ENCODE assay signal across 23 mouse cellular contexts in genomic region chr5:119798713-119799418, GRCm38 (mm10). TPM values are rescaled to one million over a fixed set of nuclear protein-coding genes. Genes with fewer than 3 reads are reported as not detected.
DNase-seq lines count a peak whose midpoint lies in the region; ATAC-seq lines count a peak whose summit lies in the region.
"Had no signal": no experiment of that assay in that cellular context is flagged by ENCODE, and none has a peak within 500 bp of the region (broad histone marks: within the 10 kb centered on the region; RNA-seq: fewer than 3 reads in every experiment).

No protein-coding gene starts in this region.

- ATAC-seq in heart, embryonic 16.5 days (replicated peaks; ENCODE audit: extremely low read depth, insufficient read depth, low FRiP score): no peak
- no peak for ATAC-seq in limb, embryonic 15.5 days (ENCODE audit: insufficient number of reproducible peaks, low FRiP score, low TSS enrichment, low read depth)
- ATAC-seq: activated CD4-positive, CD25-positive, alpha-beta regulatory T cell, adult 4 months; hindbrain, postnatal 0 days; intestine, postnatal 0 days had no signal

- H3K9me3 ChIP-seq in heart, embryonic 16.5 days (replicated peaks; ENCODE audit: control insufficient read depth, low read length): no peaks in the 10 kb centered on the region
- H3K9me3 ChIP-seq in limb, embryonic 15.5 days: no peaks in the 10 kb centered on the region
- H3K9me3 ChIP-seq: forebrain, embryonic 10.5 days; kidney, embryonic 15.5 days had no signal

- peak overlapping the region; percentile 42; the same call in 1 of the 2 replicates for H3K9ac ChIP-seq in heart, embryonic 16.5 days (ENCODE audit: low read length)
- H3K9ac ChIP-seq in limb, embryonic 15.5 days: no peak overlapping the region
- H3K9ac ChIP-seq: kidney, embryonic 15.5 days had no signal

- H3K4me3 ChIP-seq in heart, embryonic 16.5 days (ENCODE audit: low read length): peak overlapping the region; percentile 5; the same call in 1 of the 2 replicates
- H3K4me3 ChIP-seq in limb, embryonic 15.5 days: no peak overlapping the region
- H3K4me3 ChIP-seq: forebrain, embryonic 10.5 days; kidney, embryonic 15.5 days had no signal

- peak; percentile 58 for DNase-seq in heart, adult 11 months
- DNase-seq in heart, postnatal 10 days: no peak
- DNase-seq in heart, adult 18-20 months: no peak
- DNase-seq in lung, postnatal 10 days: peak; percentile 53
- no peak for DNase-seq in lung, postnatal 25 days (ENCODE audit: low spot score)
- no peak for DNase-seq in left cerebral cortex, adult 9 months (ENCODE audit: low spot score in 2 of 2)
- DNase-seq: adrenal gland, postnatal 10 days; cerebellum, adult 9-10 months; kidney, postnatal 4 days; right cerebral cortex, postnatal 4 days; thymus, adult 2 months had no signal

- intact Hi-C loops in heart, postnatal 10 days (cut with DNase I): no loop called here

- peak overlapping the region; percentile 33; the same call in 1 of the 2 replicates for H3K4me2 ChIP-seq in heart, embryonic 16.5 days (ENCODE audit: low read depth, low read length)
- no peak overlapping the region for H3K4me2 ChIP-seq in limb, embryonic 15.5 days
- H3K4me2 ChIP-seq: kidney, embryonic 15.5 days; liver, embryonic 11.5 days had no signal

- H3K27me3 ChIP-seq in heart, embryonic 16.5 days (ENCODE audit: control insufficient read depth, insufficient read depth, low read length): peaks cover 77% of the 10 kb centered on the region
- H3K27me3 ChIP-seq in limb, embryonic 15.5 days: peaks cover 99% of the 10 kb centered on the region

- 31% methylated on average over 5 of the region's 5 CpGs for WGBS in heart, embryonic 16.5 days
- WGBS in limb, embryonic 15.5 days: 11% methylated on average over 5 of the region's 5 CpGs

- H3K27ac ChIP-seq in heart, embryonic 16.5 days (ENCODE audit: low read length): peak overlapping the region; percentile 67
- H3K27ac ChIP-seq in limb, embryonic 15.5 days: peak overlapping the region; percentile 44
- H3K27ac ChIP-seq: forebrain, embryonic 10.5 days; hindbrain, postnatal 0 days; kidney, embryonic 15.5 days had no signal

- no peaks in the 10 kb centered on the region for H3K4me1 ChIP-seq in heart, embryonic 16.5 days (ENCODE audit: control insufficient read depth, insufficient read depth, low read length)
- H3K4me1 ChIP-seq in limb, embryonic 15.5 days: peaks cover 28% of the 10 kb centered on the region

- H3K36me3 ChIP-seq in heart, embryonic 16.5 days (ENCODE audit: control insufficient read depth, insufficient read depth): no peaks in the 10 kb centered on the region
- no peaks in the 10 kb centered on the region for H3K36me3 ChIP-seq in limb, embryonic 15.5 days
- H3K36me3 ChIP-seq: forebrain, embryonic 10.5 days; G1E; kidney, embryonic 15.5 days had no signal

RNA-seq across cellular contexts. Expression of gene Tbx5, which starts 33.6 kb away (rescaled TPM):
- total RNA-seq in heart, postnatal 10 days (2021): 10 to 100 TPM; 28.0 to 32.2 TPM
- 30.5 and 36.3 TPM in 2 replicates for polyA plus RNA-seq in heart, embryonic 16.5 days (2015; fragmentation: Nextera tagmentation; extraction: Ambion mirVana)
- 10 to 100 TPM; 18.5 to 25.8 TPM for total RNA-seq in heart, adult 18-20 months (2021)
- polyA plus RNA-seq in limb, embryonic 15.5 days (2015; fragmentation: Nextera tagmentation; extraction: Ambion mirVana): 18.1 and 21.3 TPM in 2 replicates
- total RNA-seq: hindbrain, postnatal 0 days; layer of hippocampus, postnatal 14 days; left cerebral cortex, postnatal 10 days had no signal
- polyA plus RNA-seq: activated CD4-positive, CD25-positive, alpha-beta regulatory T cell, adult 4 months; cortical plate, adult 2 months; G1E; intestine, postnatal 0 days had no signal

Comparison
In these comparisons a context has a peak if more than half of its experiments do, and no peak if none do; other contexts are left out.
1. DNase-seq: peak in heart, adult 11 months (single experiment) and lung, postnatal 10 days (single experiment); none in heart, postnatal 10 days (0 of 2), heart, adult 18-20 months (0 of 2), lung, postnatal 25 days (single experiment) and left cerebral cortex, adult 9 months (0 of 2).